Mouse (Mus musculus): ENCODE data around the gene Elmo1. TPM values are rescaled to one million over a fixed set of nuclear protein-coding genes. Genes with fewer than 3 reads are reported as not detected.

The Elmo1 gene
- polyA plus RNA-seq, 1 experiment = 60.3 TPM

DNA sequence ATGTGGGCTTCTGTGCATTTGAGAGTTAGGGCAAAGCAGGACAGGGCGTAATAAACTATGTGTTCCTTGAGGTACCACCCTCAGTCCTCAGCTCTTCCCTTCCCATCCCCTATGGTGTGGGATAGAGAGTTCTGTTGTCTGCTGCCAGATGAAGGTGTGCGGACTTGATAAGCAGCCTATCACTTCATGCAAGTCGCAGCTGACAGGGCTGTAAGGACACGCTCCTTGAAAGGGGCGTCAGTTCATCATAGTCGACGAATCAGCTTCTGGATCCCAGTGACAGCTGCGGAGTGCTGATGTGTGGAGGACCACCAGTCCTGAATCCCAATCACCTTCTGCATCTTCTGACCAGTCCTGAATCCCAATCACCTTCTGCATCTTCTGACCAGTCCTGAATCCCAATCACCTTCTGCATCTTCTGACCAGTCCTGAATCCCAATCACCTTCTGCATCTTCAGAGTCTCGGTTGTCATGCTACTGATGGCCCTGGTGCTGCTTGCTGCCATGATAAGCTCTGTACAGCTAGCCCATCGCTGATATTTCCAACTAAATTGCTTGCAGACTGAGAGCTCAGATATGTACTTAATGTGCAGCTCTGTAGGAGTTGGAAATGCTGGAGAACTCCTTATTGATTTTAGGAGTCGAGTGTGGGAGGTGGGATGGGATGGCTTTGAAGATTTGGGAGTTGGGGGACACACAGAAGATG, 59.9 kb downstream of the Elmo1 start:
- no peak for DNase-seq (ENCODE audit: extremely low spot score in 1 of 2, low spot score in 1 of 2)

DNA sequence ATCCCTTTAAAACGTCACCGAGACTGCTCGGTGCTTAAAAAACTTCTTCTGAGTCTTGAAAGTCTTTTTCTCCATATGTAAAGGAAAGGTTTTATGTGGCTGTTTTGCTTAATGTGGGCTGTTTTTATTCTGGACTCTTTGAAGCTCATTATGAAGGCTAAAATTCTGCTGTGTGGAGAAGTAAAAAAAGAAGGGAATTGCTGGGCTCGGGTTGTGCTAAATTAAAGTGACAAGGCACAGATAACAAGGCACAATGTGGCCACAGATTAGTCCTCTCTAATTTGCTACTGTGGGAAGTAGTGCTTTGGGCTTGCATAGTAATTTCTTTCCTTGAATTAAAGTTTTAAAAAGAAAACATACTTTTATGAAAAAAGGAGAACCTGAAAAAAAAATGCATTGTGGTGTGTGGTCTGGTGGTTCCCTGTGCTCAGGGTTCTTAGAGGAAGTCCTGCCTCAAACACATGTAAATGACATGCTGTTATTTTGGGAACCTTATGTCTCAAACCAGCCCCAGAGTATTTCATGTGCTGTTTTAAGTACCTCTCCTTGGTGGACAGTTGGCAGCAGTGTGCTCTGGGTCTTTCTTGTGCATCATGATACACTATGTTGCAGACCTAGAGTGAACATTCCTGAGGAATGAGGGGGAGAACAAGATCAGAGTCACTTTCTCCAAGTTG, 61.0 kb downstream of the Elmo1 start:
- DNase-seq (ENCODE audit: extremely low spot score in 1 of 2, low spot score in 1 of 2) = peak in 1 of 2 experiments; percentile 16

DNA sequence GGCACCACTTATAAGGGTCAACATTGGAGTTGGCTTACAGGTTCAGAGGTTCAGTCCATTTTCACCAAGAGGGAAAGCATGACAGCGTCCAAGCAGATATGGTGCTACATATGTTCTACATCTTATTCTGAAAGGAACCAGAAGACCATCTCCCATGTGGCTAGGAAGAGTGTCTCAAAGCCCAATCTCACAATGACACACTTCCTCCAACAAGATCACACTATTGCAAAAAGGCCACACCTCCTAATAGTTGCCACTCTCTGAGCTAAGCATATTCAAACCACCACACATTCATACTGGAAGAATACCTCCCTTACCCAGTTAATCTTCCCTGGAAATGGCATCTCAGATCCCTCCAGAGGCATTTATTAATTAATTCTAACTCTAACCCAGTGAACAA, 66.7 kb downstream of the Elmo1 start:
- no peak for DNase-seq (ENCODE audit: extremely low spot score in 1 of 2, low spot score in 1 of 2)

DNA sequence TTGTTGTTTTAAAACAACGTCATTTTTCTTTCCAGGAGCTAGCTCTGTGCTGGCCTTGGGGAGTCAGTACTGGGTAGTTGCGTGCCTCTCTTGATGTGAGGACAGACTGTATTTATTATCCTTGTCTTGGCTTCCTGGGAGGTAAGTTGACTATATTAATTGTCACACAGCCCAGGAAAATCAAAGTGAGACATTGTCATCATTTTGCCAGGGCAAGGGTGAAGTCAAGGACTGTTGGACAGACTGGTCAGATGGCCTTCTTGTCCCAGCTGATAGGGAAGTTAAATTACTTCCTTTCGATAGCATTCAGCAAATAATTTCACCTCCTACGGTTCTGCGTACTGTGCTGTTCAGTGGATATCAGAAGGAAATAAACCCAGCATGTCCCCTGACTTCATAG, 67.1 kb downstream of the Elmo1 start:
- no peak for DNase-seq (ENCODE audit: extremely low spot score in 1 of 2, low spot score in 1 of 2)

DNA sequence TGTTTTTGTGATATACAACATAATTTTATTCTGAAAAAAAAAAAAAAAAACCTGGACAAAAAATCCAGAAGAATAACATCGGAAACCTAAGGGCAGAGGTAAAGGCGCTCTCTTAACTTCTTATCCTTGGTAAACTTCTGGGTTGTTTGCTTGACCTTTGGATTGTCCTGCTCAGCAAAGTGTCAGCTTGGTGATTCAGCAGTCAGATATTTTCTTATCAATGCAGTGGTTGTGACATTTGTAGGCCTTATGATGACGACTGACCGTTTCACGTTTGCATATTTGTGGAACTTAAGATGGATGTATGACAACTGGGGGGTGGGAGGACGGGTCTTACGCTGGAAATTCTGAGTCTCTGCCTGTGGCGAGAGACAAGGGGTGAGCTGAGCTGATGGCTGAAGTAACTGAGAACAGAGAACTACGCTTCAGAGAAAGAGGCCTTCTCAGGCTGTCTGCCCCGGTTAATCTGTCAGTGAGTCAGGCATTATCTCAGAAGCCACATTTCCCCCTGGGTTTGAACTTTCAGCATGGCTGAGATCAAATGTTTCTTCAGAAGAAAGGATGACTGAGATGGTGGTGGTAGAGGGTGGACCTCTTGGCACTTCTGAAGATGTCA, 73.1 kb downstream of the Elmo1 start:
- DNase-seq (ENCODE audit: extremely low spot score in 1 of 2, low spot score in 1 of 2) = no peak

DNA sequence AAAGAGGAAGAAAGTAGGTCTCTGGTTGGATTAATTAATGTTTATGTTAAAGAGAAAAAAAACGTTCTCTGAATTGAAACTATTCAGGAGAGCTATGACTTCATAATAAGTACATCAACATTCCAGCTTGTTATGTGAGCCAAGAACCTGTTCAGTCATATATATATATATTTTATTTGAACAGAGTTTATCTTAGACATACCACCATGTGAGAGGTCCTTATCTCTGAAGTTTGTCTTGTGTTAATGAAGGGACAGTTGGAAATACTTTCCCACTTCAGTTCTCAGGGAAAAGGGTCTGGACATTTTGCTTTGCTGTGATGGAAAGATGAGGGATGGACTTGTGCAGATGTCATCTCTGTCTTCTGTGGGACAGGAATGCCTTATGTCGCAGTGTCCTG, 74.4 kb downstream of the Elmo1 start:
- no peak for DNase-seq (ENCODE audit: extremely low spot score in 1 of 2, low spot score in 1 of 2)

DNA sequence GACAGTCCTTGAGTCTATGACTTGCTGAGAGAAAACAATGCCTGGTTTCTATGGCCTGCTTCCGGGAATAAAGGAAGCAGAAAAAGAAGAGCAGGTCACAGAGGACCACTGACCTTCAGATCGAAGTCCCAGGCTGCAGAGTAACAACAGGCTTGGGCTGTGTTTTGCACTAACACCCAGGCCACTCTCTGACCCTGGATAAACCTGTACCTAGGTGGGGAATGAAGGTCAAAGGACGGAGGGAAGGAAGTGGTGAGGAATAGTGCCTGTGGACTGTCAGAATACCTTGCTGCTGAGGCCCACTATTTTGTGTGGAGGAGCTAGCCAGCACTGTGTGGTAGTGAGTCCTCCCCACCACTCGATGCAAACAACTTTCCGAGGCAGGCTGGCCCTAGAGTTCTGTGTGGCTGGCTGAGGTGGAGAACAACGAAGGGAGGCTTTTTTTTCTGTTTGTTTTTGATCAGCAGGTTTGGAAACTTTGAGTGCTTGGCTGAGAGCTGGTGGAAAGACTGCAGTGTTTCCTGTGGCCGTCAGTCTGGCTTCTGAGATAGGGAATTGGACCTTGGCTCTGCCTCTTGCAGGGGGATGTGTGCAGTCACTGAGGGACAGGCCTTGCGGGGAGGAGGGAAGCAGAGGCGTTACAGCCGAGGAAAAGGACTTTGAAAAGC, 83.7 kb downstream of the Elmo1 start:
- DNase-seq (ENCODE audit: extremely low spot score in 1 of 2, low spot score in 1 of 2) = no peak

DNA sequence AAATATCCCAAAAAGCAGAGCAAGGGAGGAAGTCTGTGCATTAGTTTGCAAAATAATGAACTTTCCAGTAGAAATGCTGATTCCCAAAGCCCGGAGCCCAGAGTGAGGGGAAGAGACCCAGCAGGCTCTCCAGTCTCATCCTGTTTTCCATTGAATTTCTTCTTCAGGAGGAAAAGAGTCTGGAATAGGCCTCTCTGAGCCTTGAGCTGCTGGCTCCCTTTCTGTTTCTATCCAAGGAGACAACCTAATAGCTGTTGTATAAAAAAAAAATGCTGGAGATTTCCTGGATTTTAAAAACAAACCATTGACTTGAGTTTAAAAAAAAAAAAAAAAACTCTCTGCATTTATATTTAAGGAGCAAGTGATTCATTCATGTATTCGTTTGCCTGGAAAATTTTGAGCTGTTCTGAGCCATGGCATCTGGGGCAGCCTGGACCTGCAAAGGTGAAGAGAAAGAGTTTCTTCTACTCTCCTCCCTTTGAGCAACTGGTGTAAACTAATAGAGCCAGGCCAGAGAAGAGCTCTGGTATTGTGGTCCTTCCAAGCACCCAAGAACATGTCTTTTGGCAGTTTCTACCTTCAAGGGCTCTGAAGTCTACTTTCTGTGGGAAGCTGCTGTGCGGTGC, 84.4 kb downstream of the Elmo1 start:
- DNase-seq (ENCODE audit: extremely low spot score in 1 of 2, low spot score in 1 of 2) = no peak

DNA sequence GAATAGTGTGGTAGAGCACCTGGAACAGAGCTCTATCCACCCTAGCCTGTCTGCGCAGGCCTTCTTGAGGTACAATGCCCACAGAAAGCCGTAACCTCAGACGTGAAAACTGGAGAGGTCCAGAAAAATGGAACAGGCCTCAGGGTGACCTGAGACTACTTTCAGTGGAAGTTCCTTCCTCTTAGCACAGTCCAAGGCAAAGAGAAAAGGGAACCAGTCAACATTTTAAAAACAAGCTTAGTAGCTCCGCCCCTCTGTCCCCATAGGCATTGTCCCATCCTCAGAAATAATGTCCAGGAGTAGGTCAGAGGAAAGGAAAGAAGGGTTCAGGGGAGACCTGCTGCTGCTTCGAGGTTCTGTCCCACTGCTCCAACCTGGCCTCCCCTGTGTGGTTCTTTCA, 90.3 kb downstream of the Elmo1 start:
- no peak for DNase-seq (ENCODE audit: extremely low spot score in 1 of 2, low spot score in 1 of 2)

DNA sequence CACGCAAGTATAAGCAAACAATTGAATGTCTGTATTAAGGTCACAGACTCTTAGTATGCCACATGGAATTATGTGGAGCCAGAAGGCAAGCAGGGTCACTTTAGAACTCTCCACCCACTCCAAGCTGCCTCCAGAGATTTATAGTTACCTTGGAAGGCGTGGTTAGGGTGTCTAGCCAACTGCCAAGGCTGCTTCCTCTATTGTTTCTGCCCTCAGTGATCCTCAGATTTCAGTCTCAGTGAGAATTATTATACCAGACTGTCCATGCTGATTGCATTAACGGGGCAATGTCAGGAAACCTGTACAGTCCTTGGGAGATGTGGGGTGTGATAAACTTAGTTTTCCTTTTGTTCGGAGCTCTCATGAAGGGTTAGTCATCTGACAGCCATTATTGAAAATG, 90.9 kb downstream of the Elmo1 start:
- no peak for DNase-seq (ENCODE audit: extremely low spot score in 1 of 2, low spot score in 1 of 2)

DNA sequence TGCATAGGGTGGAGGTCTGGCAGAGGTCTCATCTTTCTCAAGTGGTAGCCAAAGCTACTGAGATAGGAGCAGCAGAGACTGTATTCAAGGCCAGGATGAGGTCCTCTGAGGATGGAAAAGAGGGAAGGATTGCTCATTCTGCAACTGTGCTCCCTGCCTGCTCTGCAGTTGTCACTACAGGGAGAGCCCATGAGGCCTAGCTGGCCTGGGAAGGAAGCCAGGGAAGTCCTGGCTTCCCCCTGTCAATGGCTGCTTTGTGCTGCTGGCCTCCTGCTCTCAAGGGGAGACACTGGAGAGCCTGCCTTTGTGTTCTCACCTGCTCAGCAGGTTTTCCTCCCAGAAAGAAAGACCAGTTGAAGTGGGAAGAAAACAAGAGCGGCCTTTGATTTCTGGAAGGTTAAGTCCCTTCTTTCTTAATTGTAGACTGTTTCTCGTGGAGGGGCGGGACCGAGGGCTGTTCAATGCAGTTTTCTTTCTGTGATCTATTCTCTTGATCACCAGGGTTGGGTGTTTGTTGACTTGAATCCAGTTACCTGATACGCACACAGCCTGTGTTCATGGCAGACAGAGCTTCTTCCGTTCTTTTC, 91.9 kb downstream of the Elmo1 start:
- DNase-seq (ENCODE audit: extremely low spot score in 1 of 2, low spot score in 1 of 2) = peak in 1 of 2 experiments; percentile 32

DNA sequence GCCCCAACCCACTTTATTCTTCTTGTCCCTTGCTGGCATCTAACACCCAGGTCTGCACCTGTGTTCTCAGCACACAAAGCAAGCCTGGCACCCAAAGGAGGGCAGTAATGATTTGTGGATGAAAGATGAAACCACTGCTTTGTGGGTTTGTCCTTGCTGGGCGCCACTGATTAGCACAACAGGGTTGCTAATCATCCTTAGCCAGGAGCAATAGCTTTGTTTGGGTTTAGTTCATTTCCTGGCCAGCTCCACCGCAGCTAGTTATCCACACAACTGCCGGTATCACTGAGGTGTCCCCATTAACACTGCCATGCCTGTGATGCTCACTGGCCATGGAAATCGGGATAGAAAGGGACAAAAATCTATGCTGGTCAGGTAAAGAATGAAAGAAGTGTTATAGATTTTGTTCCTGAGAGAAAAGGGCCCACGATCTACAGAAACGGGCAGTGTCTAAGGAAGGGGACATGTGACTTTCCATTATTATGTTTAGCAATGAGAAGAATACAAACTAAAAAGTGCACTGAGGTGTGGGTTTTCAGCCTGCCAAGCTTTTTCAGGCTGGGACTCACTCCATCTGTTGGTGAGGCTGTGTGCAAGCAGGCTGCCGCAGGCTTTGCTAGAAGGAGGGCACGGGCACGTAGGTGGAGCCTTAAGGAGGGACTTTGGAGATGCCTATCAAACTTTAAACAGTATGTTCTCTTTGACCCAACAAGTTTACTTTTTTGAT, 93.3 kb downstream of the Elmo1 start:
- DNase-seq (ENCODE audit: extremely low spot score in 1 of 2, low spot score in 1 of 2) = peak in 1 of 2 experiments; percentile 70

DNA sequence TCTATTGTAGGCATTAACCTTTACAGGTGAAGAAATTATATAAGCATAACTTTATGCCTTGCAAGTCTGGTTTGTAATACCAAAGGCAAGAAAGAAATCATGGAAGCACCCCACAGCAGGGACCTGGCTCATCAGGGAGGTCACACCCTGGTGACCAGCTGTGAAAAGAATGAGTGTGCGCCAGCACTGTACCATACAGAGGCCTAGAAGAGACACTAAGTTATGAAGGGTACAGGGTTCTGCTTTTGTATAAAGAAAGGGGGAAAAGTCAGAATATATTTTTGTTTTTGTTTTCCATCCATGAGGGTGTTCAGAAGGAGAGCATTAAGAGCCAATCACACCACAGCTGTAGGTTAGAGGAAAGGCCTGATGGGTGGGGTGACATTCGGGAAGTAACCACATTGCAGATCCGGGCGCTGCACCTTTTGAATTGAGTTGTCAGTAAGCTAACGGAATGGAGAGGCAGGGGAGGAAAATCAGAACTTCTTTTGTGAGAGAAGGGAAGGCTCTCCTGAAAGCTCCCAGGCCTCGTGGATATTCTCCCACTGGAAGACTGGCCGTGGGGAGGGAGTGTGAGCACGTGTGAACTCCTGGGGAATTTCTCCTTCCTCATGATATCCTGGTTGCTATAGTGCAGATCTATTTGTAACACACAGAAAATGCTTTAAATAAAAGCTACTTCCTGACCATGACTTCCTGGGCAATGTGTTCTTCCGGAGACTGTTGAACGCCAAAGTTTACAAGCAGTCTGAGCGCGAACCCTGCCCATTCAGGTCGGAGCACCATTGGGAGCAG, 94.0 kb downstream of the Elmo1 start:
- DNase-seq (ENCODE audit: extremely low spot score in 1 of 2, low spot score in 1 of 2) = no peak

DNA sequence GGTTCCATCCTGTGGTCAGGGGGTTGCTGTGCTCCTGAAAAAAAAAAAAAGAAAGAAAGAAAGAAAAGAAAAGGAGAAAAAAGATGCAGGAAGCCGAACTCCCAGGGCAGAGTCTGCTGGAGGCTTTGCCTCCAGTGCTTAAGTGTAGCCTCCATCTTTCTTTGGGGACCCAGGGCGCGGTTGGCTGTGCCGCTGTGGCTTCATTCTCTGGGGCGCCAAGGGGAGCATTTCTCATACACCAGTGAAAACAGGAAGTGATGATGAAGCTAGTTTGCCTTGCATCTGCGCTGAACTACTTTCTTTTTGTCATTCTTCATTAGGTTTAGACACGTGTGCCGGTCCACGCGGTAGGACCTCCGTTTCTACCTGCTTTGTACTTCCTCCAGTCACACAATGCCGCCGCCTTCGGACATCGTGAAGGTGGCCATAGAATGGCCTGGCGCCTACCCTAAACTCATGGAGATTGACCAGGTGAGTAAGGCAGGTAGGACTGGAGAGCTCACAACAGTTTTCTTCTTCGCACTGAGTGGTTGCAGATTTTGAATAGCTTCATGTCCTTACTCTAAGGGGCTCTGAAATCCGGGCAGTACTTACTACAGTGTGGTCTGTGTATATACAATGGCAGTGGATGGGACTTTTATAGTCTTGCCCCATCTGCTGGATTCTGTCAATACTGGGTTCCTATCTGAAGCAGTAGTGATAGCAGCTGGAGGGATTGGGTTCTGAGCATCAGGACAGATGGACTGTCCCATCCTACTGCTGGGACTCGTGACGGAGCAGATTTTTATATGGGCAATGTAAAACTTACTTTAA, 94.8 kb downstream of the Elmo1 start:
- DNase-seq (ENCODE audit: extremely low spot score in 1 of 2, low spot score in 1 of 2) = no peak

DNA sequence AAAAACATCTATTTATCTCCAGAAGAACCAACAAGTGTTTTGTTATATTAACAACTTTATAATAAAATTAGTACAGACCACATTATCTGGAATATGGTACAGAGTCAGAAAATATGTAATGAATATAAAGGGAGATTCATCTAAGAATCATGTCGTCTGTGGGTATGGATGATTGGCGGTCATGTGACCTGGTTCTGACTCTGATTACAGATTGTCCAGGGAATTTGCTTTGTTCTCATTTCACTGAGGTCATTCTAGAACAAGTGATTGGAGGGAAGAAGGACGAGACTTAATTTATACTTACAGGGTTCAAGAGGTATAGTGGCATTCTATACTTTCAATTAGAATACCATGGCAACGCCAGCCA, 95.4 kb downstream of the Elmo1 start:
- DNase-seq (ENCODE audit: extremely low spot score in 1 of 2, low spot score in 1 of 2) = no peak

DNA sequence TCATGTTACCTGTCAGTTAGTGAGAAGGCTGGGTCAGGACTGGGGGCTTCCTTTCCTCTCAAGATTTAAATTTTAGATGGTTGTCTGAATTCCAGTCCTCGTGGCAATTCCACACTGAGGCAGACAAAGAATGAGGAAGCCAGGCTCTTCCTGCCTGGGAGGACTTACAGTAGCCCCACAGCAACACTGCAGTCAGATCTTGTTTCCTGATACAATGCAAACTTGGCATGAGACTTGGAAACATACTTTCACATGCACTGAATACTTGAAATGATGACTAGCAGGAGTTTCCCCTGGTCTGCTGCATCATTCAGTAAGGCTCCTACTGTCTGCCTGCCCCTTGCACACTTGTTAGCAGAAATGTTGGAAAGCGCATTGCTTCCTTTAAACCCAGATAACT, 97.3 kb downstream of the Elmo1 start:
- no peak for DNase-seq (ENCODE audit: extremely low spot score in 1 of 2, low spot score in 1 of 2)

DNA sequence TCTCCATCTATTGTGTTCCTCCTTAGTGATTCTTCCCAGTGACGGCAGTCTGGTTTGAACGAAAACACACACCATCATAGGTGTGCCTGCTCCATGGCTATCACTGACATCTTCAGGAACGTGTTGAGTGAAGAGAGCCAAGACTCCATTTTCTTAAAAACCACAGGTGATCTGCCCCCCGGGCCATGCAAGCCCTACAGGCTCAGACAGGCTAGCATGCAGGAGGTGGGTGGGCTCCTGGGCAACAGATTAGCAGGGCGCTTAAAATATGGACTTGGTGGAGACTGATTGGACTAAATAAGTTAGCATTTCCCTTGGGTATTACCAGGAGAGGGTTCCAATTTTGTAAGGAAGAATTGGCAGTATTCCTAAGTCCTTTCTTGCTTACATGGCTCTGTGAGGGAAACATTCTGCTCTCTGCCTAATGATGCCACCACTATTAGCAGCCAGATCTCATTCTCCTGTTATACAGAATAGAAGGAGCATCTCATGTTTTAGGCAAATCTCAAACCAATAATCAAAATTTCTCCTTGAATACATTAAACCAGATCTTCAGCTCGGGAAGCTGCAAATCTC, 101.7 kb downstream of the Elmo1 start:
- DNase-seq (ENCODE audit: extremely low spot score in 1 of 2, low spot score in 1 of 2) = no peak

DNA sequence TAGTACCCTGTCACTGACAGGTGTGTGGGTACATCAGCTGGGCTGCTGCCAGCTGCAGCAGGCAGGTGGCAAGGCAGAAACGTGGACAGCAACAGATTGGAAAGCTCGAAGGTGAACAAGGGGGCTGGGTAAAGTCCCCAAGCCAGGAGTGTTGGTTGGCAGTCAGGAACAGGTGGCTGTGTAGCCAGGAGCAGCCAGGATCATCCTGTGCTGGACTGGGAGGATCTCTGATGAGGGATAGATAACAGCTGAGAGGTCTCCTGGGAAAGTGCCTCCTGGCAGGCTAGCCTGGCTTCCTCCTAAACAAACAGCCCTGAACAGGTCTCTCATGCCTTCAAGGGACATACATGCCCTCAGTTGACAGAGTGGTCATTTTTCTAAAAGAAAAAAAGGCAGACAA, 110.2 kb downstream of the Elmo1 start:
- no peak for DNase-seq (ENCODE audit: extremely low spot score in 1 of 2, low spot score in 1 of 2)
